Mouse (Mus musculus) embryo, embryonic 10.5 days (tissue): Measurements from ENCODE around the gene Rab37.

Experiments
- DNase-seq: peaks from one replicate; pipeline ENCODE4 v3.0.0-alpha.2; 2015; ENCODE audit warnings: low spot score

The Rab37 gene

DNA sequence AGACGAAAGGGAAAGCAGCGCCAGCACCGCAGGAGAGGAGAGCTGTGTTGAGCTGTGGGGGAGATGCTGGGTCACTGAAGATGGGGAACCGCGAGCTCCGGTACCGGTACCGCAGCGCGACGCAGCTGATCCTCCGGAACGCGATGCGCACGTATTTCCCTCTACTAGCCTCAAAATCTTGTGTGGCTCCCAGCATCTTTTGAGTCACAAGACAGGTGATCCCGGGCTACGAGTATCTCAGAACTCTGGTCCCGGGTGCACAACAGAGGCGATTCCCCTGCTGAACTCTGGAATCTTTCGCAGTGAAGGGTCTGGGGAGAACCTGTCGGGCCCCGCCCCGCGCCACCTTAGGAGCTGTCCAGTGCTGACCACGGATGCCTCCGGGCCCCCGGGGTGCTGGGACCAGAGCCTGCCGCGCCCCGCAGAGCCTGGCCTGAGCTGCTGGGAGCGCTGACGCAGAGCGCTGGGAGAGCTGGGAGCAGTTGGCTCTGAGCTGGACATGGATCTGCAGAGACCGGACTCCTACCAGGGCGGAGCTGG lies at the start of gene Rab37:
Gene Rab37, plus strand, starts transcription at position 70 of the 540 bp plus-strand sequence.
- DNase-seq, result peak; percentile 56

DNA sequence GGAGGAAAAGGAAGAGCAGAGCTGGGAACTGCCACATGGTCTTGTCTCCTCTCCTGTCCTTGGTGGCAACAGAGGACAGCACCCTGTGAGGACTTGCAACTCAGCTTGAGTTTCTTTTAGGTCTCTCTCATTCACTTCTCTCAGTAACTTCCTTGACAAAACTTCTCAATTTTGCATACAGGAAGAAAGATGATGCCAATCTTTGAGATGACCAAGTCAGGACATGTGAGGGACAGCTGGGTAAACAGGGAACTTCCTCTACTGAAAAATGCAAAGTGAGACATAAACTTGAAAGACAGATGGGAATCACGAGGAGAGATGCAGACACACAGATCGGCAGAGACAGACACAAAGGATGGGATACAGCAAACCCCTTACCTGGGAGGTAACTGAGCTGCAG lies 43.0 kb upstream of the Rab37 start, which contains the start of gene Cd300ld3:
Gene Cd300ld3, minus strand, starts transcription at position 151 of the 400 bp plus-strand sequence.
- DNase-seq, result no peak

DNA sequence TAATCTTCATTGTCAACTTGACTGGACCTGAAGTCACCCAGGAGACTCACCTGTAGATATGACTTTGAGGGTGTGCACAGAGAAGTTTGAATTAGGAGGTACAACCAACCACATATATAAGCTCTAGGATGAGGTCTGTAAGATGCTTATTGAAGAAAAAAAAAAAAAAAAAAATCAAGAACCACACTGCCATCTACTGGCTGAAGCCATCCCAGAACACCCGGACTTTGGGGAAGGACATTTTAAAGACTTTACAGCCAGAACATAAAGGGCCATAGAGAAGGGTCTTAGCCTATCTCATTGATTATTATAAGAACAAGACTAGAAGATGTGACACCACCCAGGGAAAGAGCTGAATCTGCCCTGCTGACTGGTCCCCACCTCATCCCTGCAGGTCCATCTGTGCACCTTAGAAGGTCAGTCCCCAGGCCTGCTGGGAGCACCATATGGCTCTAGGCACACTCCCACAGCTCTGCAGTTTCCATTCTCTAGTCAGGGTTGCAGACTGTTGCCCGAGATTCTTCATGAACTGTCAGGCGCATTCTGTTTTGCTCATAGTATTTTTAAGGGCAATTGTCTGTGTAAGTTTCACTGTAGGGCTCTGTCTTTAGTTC lies 41.8 kb upstream of the Rab37 start:
- DNase-seq, result peak; percentile 14

DNA sequence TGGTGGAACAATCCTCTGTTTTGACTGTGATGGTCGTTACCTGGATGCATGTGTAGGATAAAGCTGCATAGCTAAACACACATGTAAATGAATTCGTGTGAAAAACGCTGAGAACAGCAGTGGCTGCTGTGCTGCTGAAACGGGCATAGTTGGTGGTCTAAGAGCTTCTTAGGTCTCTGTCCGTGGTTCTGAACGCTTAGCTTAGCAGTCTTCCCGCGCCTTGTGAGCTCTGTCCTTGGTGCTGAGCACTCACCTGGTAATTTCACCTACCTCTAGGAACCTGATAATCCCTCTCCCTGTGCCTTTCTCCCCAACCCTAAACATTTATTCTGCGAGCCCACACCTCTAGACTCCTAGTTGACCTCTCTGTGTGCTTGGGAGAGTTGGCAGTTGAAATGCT lies 39.0 kb upstream of the Rab37 start:
- peak; percentile 87 for DNase-seq

DNA sequence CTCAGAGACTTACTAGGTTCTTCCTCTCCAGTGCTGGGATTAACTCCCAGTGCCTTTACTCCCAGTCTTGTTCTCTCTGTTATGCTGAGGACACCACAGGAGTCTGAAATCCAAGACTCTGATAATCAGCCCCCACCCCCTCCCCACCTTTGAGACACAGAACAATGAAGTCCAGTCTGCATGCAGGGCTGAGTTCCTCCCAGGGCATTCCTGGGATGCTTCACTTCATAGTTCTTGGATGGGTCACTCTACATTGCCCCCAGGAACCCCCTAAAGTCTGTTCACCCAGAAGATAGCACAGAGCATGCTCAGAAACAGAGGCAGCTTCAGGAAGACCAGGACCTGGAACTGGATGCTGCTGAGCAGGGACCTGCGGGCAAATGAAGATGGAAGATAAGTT lies 38.2 kb upstream of the Rab37 start:
- no peak for DNase-seq

DNA sequence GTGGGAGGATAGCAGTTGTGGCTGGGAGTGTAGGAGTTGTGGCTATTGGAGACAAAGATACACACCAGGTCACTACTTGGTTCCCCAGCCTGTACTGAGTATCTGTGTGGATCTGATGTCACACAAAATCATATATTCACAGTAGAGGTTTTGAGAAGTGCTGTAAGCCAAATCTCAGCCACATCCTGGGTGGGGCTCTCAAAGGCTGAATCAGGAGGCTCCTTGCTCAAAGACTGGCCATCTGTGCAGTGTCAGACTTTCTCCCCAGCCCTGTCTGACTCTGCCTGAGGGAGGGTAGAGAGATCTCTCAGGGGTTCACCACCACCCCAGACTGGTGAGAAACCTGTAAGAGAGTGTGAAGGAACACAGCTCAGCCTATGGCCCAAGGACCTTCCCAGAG lies 36.7 kb upstream of the Rab37 start:
- no peak for DNase-seq

DNA sequence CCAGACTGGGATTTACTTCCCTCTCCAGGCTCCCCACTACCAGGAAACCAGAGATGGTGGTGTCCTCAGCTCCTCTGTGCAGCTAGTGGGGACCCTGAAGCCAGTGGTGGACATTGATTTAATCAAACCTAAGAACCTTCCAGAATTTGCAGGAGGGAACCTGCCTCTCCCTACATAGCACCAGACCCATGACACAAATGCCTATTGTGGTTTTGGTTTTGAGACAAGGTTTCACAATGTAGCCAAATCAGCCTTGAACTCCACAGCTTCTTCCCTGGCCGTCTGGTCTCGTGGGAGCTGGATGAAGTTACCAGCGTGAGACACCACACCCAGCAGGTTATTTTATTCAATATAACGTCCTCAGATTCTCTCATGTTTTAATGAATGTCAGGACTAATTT lies 32.5 kb upstream of the Rab37 start:
- no peak for DNase-seq

DNA sequence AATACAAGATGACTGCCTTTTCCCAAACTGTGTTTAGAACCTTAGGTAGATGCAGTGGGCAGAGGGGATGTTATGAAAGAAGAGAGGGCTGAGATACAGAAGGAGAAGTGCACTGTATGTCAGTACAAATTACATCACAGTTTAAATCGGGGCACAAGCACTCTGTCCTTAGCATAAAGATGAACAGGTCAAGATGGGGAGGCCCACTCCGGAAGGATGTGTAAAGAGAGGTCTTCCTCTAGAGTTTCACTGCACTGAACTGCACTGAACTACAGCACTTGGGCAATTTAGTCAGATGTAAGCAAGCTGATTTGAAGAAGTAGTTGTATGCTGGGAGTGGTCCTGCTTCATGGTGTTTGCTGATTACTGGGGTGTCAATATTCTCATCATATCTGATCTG lies 31.4 kb upstream of the Rab37 start:
- DNase-seq, result no peak

DNA sequence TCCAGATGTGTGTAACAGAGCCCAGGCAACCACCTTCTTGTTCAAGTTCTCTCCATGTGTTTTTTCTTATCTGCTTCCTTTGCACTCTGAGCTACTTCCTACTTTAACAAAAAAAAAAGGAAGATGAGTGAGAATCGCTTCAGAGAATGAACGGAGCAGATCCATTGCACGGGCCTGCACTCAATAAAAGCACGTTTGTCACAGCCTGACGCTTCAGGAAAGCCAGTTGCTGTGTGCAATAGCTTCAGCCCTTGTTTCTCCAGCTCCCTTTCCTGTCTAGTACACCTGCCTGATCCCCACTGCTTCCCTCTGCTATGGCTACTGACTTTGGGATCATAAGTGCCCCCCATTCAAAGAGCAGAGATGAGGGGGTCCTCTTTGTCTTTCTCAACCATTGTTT lies 29.2 kb upstream of the Rab37 start, which contains the start of gene Cd300e:
Gene Cd300e, minus strand, starts transcription at position 101 of the 400 bp plus-strand sequence.
- no peak for DNase-seq

DNA sequence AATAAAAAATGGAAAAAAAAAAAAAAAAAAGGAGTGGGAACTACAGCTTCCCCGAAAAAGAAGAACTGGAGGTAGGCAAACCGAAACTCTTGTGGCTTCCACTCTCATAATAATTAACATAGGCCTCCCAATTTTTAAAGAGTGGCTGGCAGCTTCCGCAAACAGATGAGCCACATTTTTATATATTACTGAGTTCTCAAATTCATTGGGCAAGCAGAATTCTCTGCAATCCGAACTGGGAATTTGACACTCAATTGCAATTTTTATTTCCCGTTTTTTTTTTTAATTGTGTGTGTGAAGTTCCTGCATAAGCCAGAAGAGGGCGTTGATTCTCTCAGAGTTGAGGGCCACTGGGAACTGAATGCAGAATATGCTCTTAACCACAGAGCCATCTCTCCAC lies 24.5 kb upstream of the Rab37 start:
- DNase-seq, result no peak

DNA sequence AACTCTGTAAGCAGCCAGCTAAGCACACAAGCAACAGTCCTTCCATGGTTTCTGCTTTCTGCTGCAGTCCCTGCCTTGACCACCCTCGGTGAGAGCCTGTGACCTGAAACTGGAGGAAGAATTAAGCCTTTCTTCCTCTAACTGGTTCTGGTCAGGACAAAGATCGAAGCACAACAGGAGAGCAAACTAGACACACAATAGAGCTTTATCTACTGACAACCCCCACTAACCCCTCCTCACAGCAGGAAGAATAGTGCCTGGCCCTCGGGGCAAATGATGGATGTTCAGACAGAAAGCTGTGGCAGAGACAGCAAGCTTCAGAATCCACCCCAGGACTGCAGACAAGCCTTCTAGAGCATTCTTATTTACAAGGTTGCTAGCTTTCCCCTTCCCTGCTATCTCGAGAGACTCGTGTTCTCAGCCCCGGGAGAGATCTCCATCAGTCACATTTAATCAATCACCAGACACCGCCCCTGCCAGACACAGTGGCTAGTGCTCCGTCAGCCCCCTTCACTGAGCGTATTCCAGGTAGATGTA lies 20.1 kb upstream of the Rab37 start:
- peak; percentile 77 for DNase-seq

DNA sequence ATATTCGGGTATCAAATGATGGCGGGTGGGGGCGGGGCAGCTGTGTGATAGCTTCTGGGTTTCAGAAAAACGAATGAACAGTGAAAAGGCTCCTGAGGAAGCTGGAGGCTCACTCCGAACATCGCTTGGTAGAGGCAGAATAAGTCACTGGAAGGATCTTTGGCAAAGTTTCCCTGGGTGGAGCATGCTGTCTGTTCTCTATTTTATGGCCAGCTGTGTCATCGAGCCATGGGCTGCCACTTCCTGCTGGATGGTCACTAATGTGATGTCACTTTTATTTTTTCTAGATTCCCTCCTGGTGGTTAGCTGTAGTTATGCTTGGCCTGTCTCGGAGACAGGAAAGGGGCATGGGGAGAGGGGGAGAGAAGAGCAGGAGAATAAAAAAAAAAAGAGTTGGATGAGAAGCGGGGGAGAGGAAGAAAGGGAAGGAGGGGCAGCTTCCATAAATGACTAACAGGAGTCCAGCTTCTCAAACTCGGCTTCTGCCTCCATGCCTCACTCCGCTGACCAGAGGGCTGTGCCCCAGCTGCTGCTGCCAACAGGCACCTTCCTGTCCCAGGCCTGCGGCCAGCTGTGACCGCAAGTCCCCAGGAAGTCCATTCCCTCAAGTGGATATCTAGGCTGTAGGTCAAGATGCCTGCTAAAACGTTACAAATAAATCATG lies 19.5 kb upstream of the Rab37 start:
- DNase-seq, result peak; percentile 64

DNA sequence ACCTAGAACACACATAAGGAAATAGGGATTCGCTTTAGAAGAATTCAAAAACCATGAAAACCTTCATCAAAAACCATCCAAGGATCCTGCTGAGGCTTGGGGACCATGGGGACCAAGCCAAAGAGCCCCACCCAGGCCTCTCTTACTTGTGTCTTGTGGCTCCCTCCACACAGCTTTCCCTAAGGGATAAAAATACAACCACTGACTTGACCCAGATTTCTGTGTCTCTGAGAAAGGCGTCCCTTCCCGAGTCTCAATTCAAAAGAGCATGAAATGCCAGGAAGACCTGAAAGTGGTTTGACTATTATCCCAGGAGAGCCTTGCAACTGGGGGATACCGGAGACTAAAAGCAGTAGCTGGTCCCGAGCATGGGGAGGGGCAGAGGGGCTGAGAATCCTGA lies 18.2 kb upstream of the Rab37 start:
- no peak for DNase-seq

DNA sequence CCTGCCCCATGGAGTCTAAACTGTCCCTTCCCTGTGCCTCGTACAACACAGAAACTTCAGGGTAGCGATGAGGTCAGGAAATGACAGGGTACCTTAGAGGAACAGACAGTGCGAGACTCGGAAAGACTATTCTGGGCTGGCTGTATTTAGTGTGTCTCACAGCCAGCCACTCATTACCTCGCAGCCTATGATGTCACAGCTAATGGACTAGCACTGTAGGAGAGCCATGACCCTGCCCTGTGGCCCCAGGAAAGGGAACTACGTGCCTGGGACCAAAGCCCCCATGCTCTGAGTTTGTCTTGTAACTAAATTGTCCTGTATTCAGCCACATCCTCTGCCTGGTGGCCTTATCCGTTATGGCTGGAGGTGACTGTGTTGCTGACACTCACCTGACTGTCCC lies 15.8 kb upstream of the Rab37 start:
- DNase-seq, result no peak

DNA sequence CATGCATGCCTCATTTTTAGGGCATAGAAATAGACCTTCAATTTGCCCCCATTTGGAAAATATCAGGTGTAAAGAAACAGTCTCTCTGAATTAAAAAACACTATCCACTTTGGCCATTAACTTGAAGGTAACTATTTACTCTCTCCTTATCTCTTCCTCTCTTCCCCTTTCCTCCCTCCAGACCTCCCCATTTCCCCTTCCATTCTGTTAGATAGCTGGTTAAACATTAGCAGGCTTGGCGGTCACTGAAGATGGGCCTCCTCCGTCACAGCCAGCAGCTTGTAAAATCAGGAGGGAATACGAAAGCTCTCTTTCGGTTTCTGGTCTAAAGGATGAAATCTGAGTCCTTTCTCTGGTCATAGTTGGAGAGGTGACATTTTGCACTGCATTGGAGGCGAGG lies 15.4 kb upstream of the Rab37 start:
- DNase-seq, result no peak

DNA sequence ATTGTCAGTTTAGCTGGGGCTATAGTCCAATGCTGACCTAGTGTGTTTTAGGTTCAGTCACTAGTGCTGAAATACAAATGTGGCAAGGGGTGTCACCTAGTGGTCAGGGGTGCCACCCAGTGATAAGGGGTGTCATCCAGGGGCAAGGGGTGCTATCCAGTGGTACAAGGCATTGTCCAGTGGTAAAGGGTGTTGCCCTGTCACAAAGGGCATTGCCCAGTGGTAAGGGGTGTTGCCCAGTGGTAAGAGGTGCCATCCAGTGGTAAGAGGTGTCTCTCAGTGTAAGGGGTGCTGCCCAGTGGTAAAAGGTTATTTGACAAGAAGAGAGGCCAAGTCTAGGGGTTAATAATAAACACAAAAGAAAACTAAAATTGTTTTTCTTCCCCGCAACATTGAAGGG lies 13.8 kb upstream of the Rab37 start:
- DNase-seq, result no peak

DNA sequence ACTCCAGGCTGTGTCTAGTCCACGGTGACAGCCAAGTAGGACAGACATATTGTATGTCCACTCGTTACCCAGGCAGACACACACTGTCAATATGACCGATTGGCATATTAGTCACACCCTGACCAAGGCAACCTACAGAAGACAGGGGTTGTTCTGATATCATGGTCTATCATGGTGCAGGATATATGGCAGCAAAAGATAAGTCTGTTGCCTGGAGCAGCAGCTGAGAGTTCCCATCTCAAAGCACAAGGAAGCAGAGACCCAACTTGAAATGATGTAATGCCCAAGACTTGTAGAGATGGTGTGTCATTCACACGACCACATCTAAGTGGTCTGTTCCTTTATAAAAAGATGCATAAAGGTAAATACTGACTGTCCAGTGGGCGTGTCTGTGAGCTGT lies 12.6 kb upstream of the Rab37 start:
- no peak for DNase-seq

DNA sequence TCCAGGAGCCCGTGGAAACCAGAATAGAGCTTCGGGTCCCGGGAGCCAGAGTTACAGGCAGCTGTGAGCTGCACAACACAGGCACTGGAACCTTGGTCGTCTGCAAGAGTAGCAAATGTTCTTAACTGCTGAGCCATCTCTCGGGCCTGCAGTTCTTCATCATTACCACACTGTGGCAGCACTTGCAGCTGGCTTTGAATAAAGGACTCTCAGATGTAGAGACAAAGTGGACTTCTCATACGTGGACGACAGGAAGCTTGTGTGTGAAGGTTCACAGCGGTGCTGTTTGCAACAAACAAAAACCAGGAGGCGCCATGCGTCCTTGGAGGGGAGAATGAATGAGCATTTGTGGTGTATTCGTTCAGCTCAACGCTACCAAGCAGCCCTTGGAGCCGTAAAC lies 10.3 kb upstream of the Rab37 start:
- DNase-seq, result peak; percentile 89

DNA sequence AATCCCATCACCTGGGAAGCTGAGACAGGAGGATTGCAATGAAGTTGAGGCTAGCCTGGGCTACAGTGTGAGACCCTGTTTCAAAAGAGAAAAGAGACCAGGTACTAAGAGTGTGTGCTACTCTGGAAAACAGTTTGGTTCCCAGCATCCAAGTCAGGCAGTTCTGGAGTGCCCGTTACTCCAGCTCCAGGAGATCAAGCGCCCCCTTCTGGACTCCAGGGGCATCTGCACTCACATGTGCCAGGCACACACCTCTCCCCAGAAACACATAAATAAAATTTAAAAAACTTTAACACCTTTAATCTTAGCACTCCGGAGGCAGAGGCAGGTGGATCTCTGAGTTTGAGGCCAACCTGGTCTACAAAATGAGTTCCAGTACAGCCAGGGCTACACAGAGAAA lies 9.9 kb upstream of the Rab37 start:
- DNase-seq, result no peak

DNA sequence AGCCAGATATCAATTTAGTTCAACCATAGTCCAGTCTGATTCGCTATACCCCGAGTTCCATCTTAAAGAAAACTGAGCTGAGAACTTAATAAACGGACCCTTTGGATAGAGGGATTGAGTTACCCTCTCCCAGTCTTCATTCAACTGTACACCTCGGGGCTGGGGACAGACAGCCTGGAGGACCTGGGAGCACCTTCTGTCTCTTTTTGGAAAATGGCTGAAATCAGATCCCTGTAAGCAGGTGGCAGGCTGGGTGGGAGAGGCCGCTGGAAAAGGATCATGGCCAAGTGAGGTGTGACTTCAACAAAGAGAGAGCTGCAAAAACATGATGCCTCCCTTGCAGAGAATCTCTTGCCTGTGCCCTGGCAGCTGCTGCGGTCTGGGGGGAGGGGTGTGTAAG lies 9.0 kb upstream of the Rab37 start:
- DNase-seq, result no peak

DNA sequence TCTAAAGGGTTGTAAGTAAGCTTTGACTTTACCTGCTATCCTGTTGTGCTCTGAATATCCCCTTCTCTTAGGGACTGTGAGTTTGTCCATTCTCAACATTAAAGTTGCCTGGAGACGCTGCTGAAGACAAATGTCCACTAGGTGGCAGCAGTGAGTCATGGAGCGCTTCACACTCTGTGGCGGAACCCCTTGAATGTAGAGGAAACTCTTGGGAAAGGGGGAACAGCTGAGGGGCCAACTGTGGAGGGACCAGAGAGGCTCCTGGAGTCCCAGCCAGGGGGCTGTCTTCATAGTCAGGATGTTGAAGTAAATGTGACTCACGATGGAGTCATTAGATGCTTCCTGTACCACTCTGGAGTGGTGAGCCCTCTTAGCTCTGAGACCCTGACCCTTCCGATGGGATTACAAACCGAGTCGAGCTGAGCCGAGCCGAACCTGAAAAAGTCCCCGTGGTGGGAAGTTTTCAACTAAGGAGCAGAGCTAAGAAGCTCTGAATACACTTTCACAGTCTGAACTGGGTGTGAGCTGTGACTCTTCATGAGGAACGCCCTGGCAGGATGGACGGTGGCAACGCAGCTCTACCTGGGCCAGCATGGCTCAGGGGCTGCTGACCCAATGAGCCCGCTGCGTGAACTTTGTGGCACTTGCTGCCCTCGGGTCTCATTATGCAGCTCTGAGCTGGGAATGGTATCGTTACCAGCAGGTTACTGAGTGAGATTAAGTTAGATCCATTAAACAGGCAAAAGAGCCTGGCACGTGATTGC lies 7.7 kb upstream of the Rab37 start:
- DNase-seq, result peak; percentile 91

DNA sequence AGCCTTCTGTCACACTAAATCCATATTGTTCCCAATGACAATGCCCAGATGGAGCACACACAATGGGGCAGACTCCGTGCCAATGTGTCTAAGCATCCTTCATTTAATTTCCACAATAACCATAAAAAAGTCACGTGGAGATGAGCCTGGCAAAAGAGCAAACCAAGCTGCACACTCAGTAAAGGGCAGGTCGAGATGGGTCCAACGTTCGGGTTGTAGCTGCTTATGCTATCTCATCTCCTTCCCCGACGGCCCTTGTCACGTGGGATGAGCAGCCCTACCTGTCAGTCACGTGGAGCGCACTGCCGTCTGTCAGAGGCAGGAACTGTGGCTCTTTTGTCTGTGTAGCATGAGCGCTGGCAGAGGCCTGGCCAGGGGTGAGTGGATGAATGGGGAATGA lies 6.6 kb upstream of the Rab37 start:
- DNase-seq, result no peak

DNA sequence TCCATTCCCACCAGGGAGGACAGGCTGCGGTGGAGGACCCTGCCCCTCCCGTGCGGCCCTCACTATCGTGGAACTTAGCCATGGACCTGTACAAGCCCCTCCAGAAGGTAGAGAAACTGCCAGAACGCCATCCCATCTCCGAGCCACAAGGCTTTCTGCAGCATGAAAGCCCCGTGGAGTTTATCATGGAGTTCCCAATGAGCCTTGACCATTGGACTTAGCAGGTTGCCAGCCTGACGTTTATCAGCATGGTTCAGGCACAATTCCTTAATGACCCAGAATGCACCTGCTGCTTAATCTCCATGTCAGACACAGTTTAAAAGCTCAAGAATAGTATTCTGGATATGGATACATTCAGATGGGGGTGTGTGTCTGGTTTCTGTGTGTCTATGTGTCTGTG lies 6.2 kb upstream of the Rab37 start:
- DNase-seq, result no peak
